Mouse (Mus musculus) layer of hippocampus, postnatal 36 days (tissue): Measurements from ENCODE around the gene Amy1. TPM values are rescaled to one million over a fixed set of nuclear protein-coding genes. Genes with fewer than 3 reads are reported as not detected.
"Not testable (repeated sequence)": the region's sequence is repeated elsewhere in the genome, so short reads cannot be mapped to it uniquely, and the experiment has no call there.

Experiments
- DNase-seq, 2 experiments: peaks; one replicate each; pipeline ENCODE4 v3.0.0; 2022
- total RNA-seq, 2 experiments: library from RNA; stranded (reverse); gene quantifications; 2 replicates each; pipeline ENCODE4 v1.2.3; 2021

Gene Amy1
- 10 to 100 TPM; 12.0 to 12.4 TPM for total RNA-seq

- DNase-seq = no peak
Observed at GRCm38 (mm10) chr3:113606599-113606998, at the start of gene Amy1. Gene Amy1, minus strand, starts transcription at chr3:113606699.

GRCm38 (mm10) chr3:113654335-113654734, 47.8 kb upstream of the Amy1 start:
- DNase-seq = no peak

DNA sequence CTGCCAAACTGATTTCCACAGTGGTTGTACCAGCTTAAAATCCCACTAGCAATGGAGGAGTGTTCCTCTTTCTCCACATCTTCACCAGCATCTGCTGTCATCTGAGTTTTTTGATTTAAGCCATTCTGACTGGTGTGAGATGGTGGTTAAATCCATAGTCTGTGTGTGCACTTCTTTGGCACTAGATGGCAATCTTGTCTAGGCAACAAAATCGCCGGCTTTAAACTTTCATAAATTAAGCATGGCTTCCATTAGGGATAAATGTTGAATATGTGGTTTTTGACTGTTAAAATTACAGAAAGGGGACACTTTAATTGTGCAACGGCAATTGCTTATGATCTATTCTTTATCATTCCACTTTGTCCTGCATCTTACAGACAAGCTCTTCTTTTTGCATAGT, 44.9 kb upstream of the Amy1 start:
- not testable (repeated sequence) for DNase-seq

- DNase-seq = no peak
Observed at GRCm38 (mm10) chr3:113639545-113639944, 33.0 kb upstream of the Amy1 start.

- no peak for DNase-seq
Observed at GRCm38 (mm10) chr3:113634220-113634619, 27.7 kb upstream of the Amy1 start.

DNA sequence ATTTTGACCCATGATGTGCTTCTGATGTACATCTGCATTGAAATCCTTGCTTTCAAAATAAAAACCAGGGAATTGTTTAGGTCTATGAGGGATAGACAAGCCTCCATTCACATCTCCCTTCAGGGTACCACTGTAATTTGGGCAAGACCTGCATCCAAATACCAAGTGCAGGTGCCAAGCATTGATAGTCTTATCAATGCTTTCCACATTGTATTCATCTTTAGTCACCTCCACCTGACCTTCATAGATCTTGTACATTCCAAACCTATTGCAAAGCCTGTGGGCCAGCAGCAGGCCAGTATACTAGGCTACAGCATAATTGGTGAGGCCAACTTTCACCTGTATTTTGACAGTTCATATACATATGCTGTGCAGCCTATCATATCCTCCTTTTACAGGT, 25.1 kb upstream of the Amy1 start:
- no peak for DNase-seq

DNA sequence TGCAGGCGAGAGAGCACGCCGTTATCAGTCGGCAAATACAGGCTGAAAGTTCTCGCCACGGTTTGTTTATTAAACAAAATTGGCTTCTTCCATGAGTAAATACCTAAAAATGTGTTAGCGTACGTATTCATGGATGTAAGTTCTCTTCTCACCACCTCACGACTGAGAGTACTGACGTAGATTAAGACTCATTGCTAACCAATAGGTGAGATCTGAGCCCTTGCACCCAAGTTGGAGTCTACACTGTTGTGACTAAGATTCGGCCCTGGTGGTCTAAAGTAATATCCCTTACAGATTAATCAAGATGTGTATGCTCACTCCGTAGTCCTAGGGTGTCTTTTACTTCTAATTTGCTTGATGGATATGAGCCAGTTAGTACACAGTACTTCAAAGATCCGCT, 24.1 kb upstream of the Amy1 start:
- DNase-seq = no peak

DNA sequence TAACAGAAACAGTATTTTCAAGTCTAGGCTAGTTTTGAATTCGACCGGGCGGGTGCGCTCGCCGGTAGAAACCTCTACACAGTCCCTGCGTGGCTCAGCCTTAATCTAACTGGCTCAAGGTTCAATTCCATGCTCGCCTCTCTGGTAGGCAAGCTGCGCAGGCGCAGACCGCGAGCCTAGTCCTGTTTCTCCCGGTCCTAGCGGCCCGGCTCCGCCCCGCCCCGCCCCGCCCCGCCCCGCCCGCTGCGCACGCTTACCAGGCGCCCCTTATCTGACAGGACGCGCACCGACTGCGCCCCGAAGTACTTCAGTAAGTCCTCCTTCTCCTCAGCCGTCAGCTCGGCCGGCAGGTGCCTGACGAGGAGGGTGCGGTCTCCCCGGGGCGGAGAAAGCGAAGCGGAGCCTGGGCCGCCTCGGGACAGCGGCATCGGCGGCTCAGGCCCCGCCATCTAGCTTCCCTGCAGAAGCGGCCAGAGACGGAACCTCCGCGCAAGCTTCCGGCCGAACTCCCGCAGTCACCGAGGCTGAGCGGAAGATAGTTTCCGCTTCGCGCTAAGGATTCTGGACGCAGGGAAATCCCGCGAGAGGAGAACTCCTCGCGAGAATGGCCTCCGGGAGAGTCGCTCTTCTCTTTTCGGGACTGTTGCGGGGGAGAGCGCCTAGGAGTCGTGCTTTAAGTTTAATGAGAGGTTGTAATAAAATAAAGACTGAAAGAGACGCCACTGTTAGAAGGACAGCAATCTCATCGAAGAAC, 23.3 kb upstream of the Amy1 start, which contains the start of gene Rnpc3:
Gene Rnpc3, minus strand, starts transcription at position 544 of the 754 bp plus-strand sequence.
- DNase-seq = peak; percentile 94

GRCm38 (mm10) chr3:113590844-113591243, 15.7 kb downstream of the Amy1 start:
- DNase-seq = no peak

- no peak for DNase-seq
Observed at GRCm38 (mm10) chr3:113574578-113574977, 31.9 kb downstream of the Amy1 start.

DNA sequence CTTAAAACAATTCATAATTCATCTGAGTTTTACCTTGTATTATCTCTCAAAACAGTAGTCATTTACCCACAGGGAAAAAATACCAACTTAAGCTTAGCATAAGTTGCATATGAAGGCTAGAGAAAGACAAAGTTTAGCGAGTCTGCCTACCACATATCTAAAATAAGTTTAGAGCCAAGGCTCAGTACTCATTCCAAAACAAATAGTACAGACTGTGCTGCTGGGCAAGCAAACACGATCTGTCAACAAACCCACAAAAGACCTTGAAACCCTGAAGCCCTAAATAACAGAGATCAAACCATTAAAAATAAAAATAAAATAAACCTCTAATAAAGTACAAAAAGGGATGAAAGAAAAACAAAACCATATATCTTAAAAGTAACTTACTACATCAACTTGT, 32.4 kb downstream of the Amy1 start:
- no peak for DNase-seq

GRCm38 (mm10) chr3:113572158-113572557, 34.3 kb downstream of the Amy1 start:
- DNase-seq = no peak

DNA sequence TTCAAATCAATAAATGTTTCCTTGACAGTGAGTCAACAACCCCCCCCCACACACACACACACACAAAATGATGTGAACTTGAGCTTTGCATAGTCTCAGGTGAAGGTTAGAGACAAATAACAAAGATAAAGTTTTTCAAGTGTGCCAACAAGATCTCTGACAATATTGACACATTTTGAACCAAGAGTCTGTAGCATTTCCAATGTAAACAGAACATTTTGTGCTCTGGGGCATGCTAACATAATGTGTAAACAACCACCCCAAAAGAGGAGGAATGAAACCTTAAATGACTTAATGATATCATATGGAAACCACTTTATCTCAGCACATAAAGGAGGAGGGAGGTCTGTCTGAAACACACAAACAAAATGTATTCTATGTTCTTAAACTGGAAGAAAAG, 66.8 kb downstream of the Amy1 start:
- no peak for DNase-seq

DNA sequence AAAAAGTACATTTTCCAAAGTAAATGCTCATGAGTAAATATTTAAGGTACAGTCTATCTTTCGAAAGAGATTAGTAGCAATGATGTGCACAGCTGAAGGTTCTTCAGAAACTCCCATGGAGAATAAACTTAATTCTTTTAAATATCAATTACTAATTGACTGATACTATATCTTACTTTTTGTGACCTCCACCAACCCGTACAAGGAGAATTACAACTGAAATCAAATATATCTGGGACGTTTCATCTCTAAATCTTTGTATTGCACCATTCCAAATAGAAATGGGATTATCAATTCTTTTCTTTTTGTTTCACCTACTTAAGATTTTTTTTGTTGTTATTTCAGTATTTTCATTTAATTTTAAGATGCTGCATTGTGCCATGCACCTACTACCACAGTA, 74.2 kb downstream of the Amy1 start, which contains the start of gene Amy2a1:
Gene Amy2a1, minus strand, starts transcription at position 101 of the 400 bp plus-strand sequence.
- DNase-seq = not testable (repeated sequence)

Other genes with a start within 250 kb of the Amy1 start
- not detected for gene Amy2a1, start 74.3 kb downstream of the Amy1 start, total RNA-seq
- gene Rnpc3, start 23.4 kb upstream of the Amy1 start, total RNA-seq = 10 to 100 TPM; 29.8 TPM